Mouse (Mus musculus) liver, embryonic 14.5 days (tissue): ENCODE measurements around the gene Mterf4.

ENCODE experiments used
- CTCF ChIP-seq: IDR thresholded peaks from 2 replicates; pipeline ENCODE4 v1.5.1; 2016; ENCODE audit warnings: antibody characterized with exemption, low read depth, control low read depth
- EP300 ChIP-seq: IDR thresholded peaks from 2 replicates; pipeline ENCODE4 v1.6.1; 2016; ENCODE audit warnings: antibody characterized with exemption, low read depth

- no peak for TF ChIP-seq CTCF
- no peak for TF ChIP-seq EP300
Observed at GRCm38 (mm10) chr1:93257560-93257959, 48.2 kb downstream of the Mterf4 start.
